Mouse (Mus musculus): ENCODE results near the gene Cdh11. TPM values are rescaled to one million over a fixed set of nuclear protein-coding genes. Genes with fewer than 3 reads are reported as not detected.

Gene Cdh11
- total RNA-seq (2014; rRNA removed; ENCODE audit: low replicate concordance), result 27.1 and 27.6 TPM in 2 replicates
- polyA plus RNA-seq (2015; fragmentation: Nextera tagmentation; extraction: Ambion mirVana), result 18.2 and 20.1 TPM in 2 replicates

GRCm38 (mm10) chr8:102785592-102786416, at the start of gene Cdh11:
Cdh11 (minus strand) TSS chr8:102785642.
- H3K4me3 ChIP-seq (ENCODE audit: low read depth, low read length), result peak within 1 kb of the TSS; percentile 59
- H3K4me1 ChIP-seq (ENCODE audit: control insufficient read depth, insufficient read depth), result peaks cover 20% of the 10 kb centered on the region
- peak within 1 kb of the TSS; percentile 73 for H3K27ac ChIP-seq (ENCODE audit: low read depth)
- peaks cover 54% of the 10 kb centered on the region for H3K27me3 ChIP-seq (ENCODE audit: control insufficient read depth, insufficient read depth, low read length)
- peak within 1 kb of the TSS; percentile 45 for H3K9ac ChIP-seq (replicated peaks; ENCODE audit: low read depth, low read length)
- H3K36me3 ChIP-seq (replicated peaks; ENCODE audit: control insufficient read depth, insufficient read depth, low read length), result no peaks in the 10 kb centered on the region
- DNase-seq (ENCODE audit: low spot score), result no peak
- no peaks in the 10 kb centered on the region for H3K9me3 ChIP-seq (replicated peaks; ENCODE audit: control insufficient read depth, low read length)
- 1% methylated on average over 22 of the region's 23 CpGs for WGBS
- no peak; the same call in 1 of the 2 replicates for ATAC-seq (ENCODE audit: insufficient read depth, low read depth)
- TF ChIP-seq EP300 (IDR thresholded peaks at IDR 0.05; ENCODE audit: low read depth) (no peak), CTCF (IDR thresholded peaks at IDR 0.05; ENCODE audit: low read depth) (no peak)
- H3K4me2 ChIP-seq (ENCODE audit: low read depth, low read length), result peak within 1 kb of the TSS; percentile 70

DNA sequence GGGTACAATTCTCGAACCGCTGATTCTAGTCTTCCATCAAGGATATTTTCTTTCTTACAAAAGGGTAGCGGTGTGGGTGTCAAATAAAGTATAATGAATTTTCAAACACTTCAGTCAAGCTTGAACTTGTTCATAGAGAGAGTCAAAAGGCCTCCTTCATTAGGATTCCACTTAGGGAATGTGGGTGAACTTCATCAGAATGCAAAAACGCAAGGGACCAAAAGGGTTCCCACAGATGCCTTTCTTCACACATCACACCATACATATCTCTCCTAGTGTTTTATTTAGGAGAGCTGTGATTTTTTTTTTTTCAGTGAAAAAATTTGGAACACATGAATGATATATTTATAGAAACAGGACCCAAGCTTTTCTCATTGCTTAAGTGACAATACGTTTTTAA, 28.5 kb upstream of the Cdh11 start:
- Histone ChIP-seq H3K27ac (ENCODE audit: low read depth) (no peak overlapping the region), H3K9me3 (replicated peaks; ENCODE audit: control insufficient read depth, low read length) (no peaks in the 10 kb centered on the region), H3K4me1 (ENCODE audit: control insufficient read depth, insufficient read depth) (no peaks in the 10 kb centered on the region)

GRCm38 (mm10) chr8:102790303-102790702, 4.9 kb upstream of the Cdh11 start:
- no peak for ATAC-seq (ENCODE audit: insufficient read depth, low read depth)
- peaks cover 11% of the 10 kb centered on the region for H3K4me1 ChIP-seq (ENCODE audit: control insufficient read depth, insufficient read depth)
- TF ChIP-seq EP300 (IDR thresholded peaks at IDR 0.05; ENCODE audit: low read depth), result no peak
- peak; percentile 70 for TF ChIP-seq CTCF (IDR thresholded peaks at IDR 0.05; ENCODE audit: low read depth)
- H3K4me2 ChIP-seq (ENCODE audit: low read depth, low read length), result no peak overlapping the region
- no peaks in the 10 kb centered on the region for H3K36me3 ChIP-seq (replicated peaks; ENCODE audit: control insufficient read depth, insufficient read depth, low read length)
- H3K27me3 ChIP-seq (ENCODE audit: control insufficient read depth, insufficient read depth, low read length), result peaks cover 26% of the 10 kb centered on the region
- H3K9me3 ChIP-seq (replicated peaks; ENCODE audit: control insufficient read depth, low read length), result no peaks in the 10 kb centered on the region
- no peak overlapping the region for H3K27ac ChIP-seq (ENCODE audit: low read depth)
- 29% methylated on average over 4 of the region's 4 CpGs for WGBS
- no peak overlapping the region for H3K4me3 ChIP-seq (ENCODE audit: low read depth, low read length)
- no peak overlapping the region for H3K9ac ChIP-seq (replicated peaks; ENCODE audit: low read depth, low read length)
- no peak for DNase-seq (ENCODE audit: low spot score)

More for the DNA sequence above, 28.5 kb upstream of the Cdh11 start:
- no peak overlapping the region for H3K4me2 ChIP-seq (ENCODE audit: low read depth, low read length)
- 81% methylated on average over 5 of the region's 5 CpGs for WGBS
- H3K27me3 ChIP-seq (ENCODE audit: control insufficient read depth, insufficient read depth, low read length), result no peaks in the 10 kb centered on the region
- H3K36me3 ChIP-seq (replicated peaks; ENCODE audit: control insufficient read depth, insufficient read depth, low read length), result no peaks in the 10 kb centered on the region
- ATAC-seq (ENCODE audit: insufficient read depth, low read depth), result no peak
- no peak overlapping the region for H3K4me3 ChIP-seq (ENCODE audit: low read depth, low read length)
- DNase-seq (ENCODE audit: low spot score), result no peak
- H3K9ac ChIP-seq (replicated peaks; ENCODE audit: low read depth, low read length), result no peak overlapping the region
- TF ChIP-seq EP300 (IDR thresholded peaks at IDR 0.05; ENCODE audit: low read depth) (no peak), CTCF (IDR thresholded peaks at IDR 0.05; ENCODE audit: low read depth) (no peak)

- DNase-seq (ENCODE audit: low spot score) (no peak), ATAC-seq (ENCODE audit: insufficient read depth, low read depth) (no peak)
- WGBS, result 2% methylated on average over 31 of the region's 31 CpGs
- H3K27ac ChIP-seq (ENCODE audit: low read depth), result no peak overlapping the region
- H3K4me3 ChIP-seq (ENCODE audit: low read depth, low read length), result peak overlapping the region; percentile 59
- peaks cover 20% of the 10 kb centered on the region for H3K4me1 ChIP-seq (ENCODE audit: control insufficient read depth, insufficient read depth)
- H3K4me2 ChIP-seq (ENCODE audit: low read depth, low read length), result peak overlapping the region; percentile 70
- no peaks in the 10 kb centered on the region for H3K36me3 ChIP-seq (replicated peaks; ENCODE audit: control insufficient read depth, insufficient read depth, low read length)
- 0 out of 2 replicates have a peak overlapping the region, but pooled peaks have one; percentile 45 for H3K9ac ChIP-seq (replicated peaks; ENCODE audit: low read depth, low read length)
- H3K9me3 ChIP-seq (replicated peaks; ENCODE audit: control insufficient read depth, low read length), result no peaks in the 10 kb centered on the region
- H3K27me3 ChIP-seq (ENCODE audit: control insufficient read depth, insufficient read depth, low read length), result peaks cover 50% of the 10 kb centered on the region
- TF ChIP-seq CTCF (IDR thresholded peaks at IDR 0.05; ENCODE audit: low read depth) (no peak), EP300 (IDR thresholded peaks at IDR 0.05; ENCODE audit: low read depth) (no peak)
Observed at GRCm38 (mm10) chr8:102786467-102787360, 1.3 kb upstream of the Cdh11 start.

- Histone ChIP-seq H3K9me3 (replicated peaks; ENCODE audit: control insufficient read depth, low read length) (no peaks in the 10 kb centered on the region), H3K27ac (ENCODE audit: low read depth) (peak overlapping the region; percentile 73), H3K4me2 (ENCODE audit: low read depth, low read length) (peak overlapping the region; percentile 70), H3K9ac (replicated peaks; ENCODE audit: low read depth, low read length) (peak overlapping the region; percentile 45), H3K36me3 (replicated peaks; ENCODE audit: control insufficient read depth, insufficient read depth, low read length) (no peaks in the 10 kb centered on the region), H3K4me1 (ENCODE audit: control insufficient read depth, insufficient read depth) (peaks cover 20% of the 10 kb centered on the region), H3K4me3 (ENCODE audit: low read depth, low read length) (peak overlapping the region; percentile 59), H3K27me3 (ENCODE audit: control insufficient read depth, insufficient read depth, low read length) (peaks cover 54% of the 10 kb centered on the region)
- TF ChIP-seq CTCF (IDR thresholded peaks at IDR 0.05; ENCODE audit: low read depth) (peak; percentile 37), EP300 (IDR thresholded peaks at IDR 0.05; ENCODE audit: low read depth) (no peak)
- under 1% methylated on average over 52 of the region's 55 CpGs for WGBS
- ATAC-seq (ENCODE audit: insufficient read depth, low read depth) (peak; percentile 70), DNase-seq (ENCODE audit: low spot score) (peak; percentile 74)
Observed at GRCm38 (mm10) chr8:102784835-102785455, 497 bp downstream of the Cdh11 start.

All from heart, postnatal 0 days (tissue).